Mouse (Mus musculus): ENCODE results near the gene Prim2. TPM values are rescaled to one million over a fixed set of nuclear protein-coding genes. Genes with fewer than 3 reads are reported as not detected.
"Not testable (repeated sequence)": the region's sequence is repeated elsewhere in the genome, so short reads cannot be mapped to it uniquely, and the experiment has no call there.

The Prim2 gene
- polyA plus RNA-seq, 1 experiment from 2014 or later, result 46.3 TPM

- DNase-seq (ENCODE audit: low spot score), result no peak
These were observed 18.7 kb downstream of the Prim2 start for GRCm38 (mm10) chr1:33650875-33651274.

- no peak for DNase-seq (ENCODE audit: low spot score)
These were observed 20.0 kb downstream of the Prim2 start for GRCm38 (mm10) chr1:33649534-33650108.

- no peak for DNase-seq (ENCODE audit: low spot score)
These were observed 20.6 kb downstream of the Prim2 start for GRCm38 (mm10) chr1:33649021-33649420.

- DNase-seq (ENCODE audit: low spot score), result no peak
These were observed 21.9 kb downstream of the Prim2 start for GRCm38 (mm10) chr1:33647661-33648060.

- peak; percentile 25 for DNase-seq (ENCODE audit: low spot score)
These were observed 22.4 kb downstream of the Prim2 start for GRCm38 (mm10) chr1:33647173-33647572.

GRCm38 (mm10) chr1:33645689-33646088, 23.9 kb downstream of the Prim2 start:
- no peak for DNase-seq (ENCODE audit: low spot score)

GRCm38 (mm10) chr1:33641139-33641538, 28.5 kb downstream of the Prim2 start:
- no peak for DNase-seq (ENCODE audit: low spot score)

GRCm38 (mm10) chr1:33640089-33640488, 29.5 kb downstream of the Prim2 start:
- DNase-seq (ENCODE audit: low spot score), result no peak

GRCm38 (mm10) chr1:33639234-33639633, 30.4 kb downstream of the Prim2 start:
- DNase-seq (ENCODE audit: low spot score), result no peak

GRCm38 (mm10) chr1:33637827-33638226, 31.8 kb downstream of the Prim2 start:
- no peak for DNase-seq (ENCODE audit: low spot score)

- no peak for DNase-seq (ENCODE audit: low spot score)
These were observed 33.0 kb downstream of the Prim2 start for GRCm38 (mm10) chr1:33636421-33637195.

GRCm38 (mm10) chr1:33631002-33631618, 38.5 kb downstream of the Prim2 start:
- not testable (repeated sequence) for DNase-seq (ENCODE audit: low spot score)

GRCm38 (mm10) chr1:33627803-33628202, 41.8 kb downstream of the Prim2 start:
- DNase-seq (ENCODE audit: low spot score), result peak; percentile 53

GRCm38 (mm10) chr1:33627070-33627469, 42.5 kb downstream of the Prim2 start:
- DNase-seq (ENCODE audit: low spot score), result no peak

GRCm38 (mm10) chr1:33624900-33625299, 44.7 kb downstream of the Prim2 start:
- no peak for DNase-seq (ENCODE audit: low spot score)

GRCm38 (mm10) chr1:33624441-33624840, 45.2 kb downstream of the Prim2 start:
- no peak for DNase-seq (ENCODE audit: low spot score)

- DNase-seq (ENCODE audit: low spot score), result no peak
These were observed 47.8 kb downstream of the Prim2 start for GRCm38 (mm10) chr1:33621791-33622190.

- DNase-seq (ENCODE audit: low spot score), result no peak
These were observed 49.4 kb downstream of the Prim2 start for GRCm38 (mm10) chr1:33620091-33620788.

- DNase-seq (ENCODE audit: low spot score), result not testable (repeated sequence)
These were observed 53.0 kb downstream of the Prim2 start for GRCm38 (mm10) chr1:33616642-33617041.

- DNase-seq (ENCODE audit: low spot score), result no peak
These were observed 57.5 kb downstream of the Prim2 start for GRCm38 (mm10) chr1:33612100-33612499.

GRCm38 (mm10) chr1:33610026-33610721, 59.4 kb downstream of the Prim2 start:
- no peak for DNase-seq (ENCODE audit: low spot score)

Data from thymus, postnatal 0 days (tissue).